Mouse (Mus musculus) adipocyte (in vitro differentiated cells): ENCODE results near the gene Dnttip2.

Experiments used
- DNase-seq: peaks from one replicate; pipeline ENCODE4 v3.0.0-alpha.2; 2016; ENCODE audit warnings: low spot score

Dnttip2 gene

DNA sequence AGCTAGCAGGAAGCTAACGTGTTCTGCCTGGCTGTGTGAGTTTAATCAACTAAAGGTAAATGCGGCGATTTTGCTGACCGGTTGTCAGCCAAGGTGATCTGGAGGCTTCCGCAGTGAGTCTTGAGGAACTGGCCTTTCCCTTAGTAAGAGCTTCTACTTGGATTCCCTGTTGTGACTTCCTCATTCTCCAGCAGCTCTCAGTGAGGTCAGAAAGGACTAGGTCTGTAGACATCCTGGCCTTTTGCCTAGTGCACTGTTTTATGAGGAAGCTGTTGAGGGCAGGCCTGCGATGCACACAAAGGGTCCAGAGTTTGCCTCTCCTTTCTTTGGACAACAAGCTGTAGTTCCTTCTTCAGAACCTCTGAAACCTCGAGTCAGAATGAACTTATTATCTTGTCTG, 16.5 kb downstream of the Dnttip2 start:
- peak; percentile 75 for DNase-seq

- DNase-seq: peak; percentile 34
Measured at GRCm38 (mm10) chr3:122291828-122292227, 17.6 kb downstream of the Dnttip2 start.

GRCm38 (mm10) chr3:122292300-122293222, 18.4 kb downstream of the Dnttip2 start:
- DNase-seq: peak; percentile 92

DNA sequence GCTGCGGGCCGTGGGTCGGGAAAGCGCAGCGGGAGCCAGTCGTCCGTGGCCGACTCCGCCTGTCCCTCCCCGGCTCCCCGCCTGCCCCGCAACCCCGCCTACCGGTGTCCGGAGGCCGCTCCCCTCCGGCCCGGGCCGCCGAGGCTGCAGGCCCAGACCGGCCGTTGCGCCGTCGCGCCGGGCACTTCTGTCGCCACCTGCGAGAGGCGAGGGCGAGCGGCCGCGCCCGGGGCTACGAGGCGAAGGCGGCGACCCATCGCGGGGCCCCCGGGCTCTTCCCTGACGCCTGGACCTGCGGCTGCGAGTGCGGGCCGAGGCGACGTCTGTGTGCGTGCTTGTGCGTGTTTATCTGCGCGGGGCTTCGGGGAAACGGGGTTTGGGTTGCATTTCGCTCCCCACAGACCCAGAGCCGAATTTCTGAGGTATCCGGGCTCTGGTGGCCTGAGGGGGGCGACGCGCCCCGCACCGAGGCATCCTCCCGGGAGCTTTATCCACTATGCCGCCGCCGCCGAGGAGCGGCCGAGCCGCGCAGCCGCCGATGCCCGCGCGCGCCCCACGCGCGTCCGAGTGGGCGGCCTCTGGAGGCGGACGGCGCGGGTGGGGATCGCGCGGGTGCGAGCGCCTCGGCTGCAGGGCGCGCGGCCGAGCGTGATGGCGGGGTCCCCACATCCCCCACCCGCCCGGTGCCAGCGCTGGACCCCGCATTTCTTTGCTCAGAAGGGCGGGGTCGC, 19.2 kb downstream of the Dnttip2 start:
- DNase-seq: peak; percentile 81

DNA sequence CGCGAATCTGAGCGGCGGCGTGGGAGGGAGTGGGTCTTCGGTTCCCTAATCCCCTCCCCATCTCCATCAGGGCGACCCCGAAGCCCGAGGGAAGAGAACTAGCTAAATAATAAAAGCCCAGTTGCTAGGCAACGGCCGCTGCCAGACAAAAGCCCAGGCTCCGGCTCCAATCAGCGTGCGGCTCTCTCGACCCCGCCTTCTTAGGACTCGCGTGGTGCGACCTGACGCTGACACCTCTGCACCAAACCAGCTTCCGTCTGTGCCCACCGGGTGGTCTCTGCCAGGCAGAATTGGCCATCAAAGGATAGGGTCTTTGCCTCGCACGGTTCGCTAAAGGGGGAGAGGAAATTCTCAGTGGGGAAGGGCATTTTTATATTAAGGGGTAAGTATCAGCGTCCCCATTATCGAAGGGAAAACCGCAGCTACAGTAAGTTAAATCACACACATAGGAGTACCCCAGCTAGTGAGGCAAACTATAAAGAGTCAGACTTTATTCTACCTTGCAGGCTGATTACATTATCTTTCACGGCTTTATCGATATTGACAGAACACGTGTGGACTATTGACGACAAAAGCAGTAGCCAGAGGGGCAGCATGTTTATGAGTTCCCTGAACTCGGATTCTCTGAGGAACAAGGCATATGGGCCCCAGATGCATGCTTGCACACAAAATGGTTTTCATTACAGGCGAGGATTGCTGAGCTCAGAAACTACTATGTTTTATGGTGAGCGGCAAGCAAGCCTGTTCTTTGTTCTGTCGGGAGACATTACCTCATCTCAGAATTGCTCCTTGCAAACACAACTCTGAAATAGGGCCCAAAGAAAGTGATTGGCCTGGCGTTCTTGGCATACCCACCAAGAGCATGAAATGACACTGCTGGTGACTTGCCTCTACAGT, 20.0 kb downstream of the Dnttip2 start, which contains the start of gene Bcar3:
Gene Bcar3, plus strand, starts transcription at position 183 of the 897 bp plus-strand sequence.
- DNase-seq: peak; percentile 95

GRCm38 (mm10) chr3:122295511-122295910, 21.3 kb downstream of the Dnttip2 start:
- peak; percentile 85 for DNase-seq

DNA sequence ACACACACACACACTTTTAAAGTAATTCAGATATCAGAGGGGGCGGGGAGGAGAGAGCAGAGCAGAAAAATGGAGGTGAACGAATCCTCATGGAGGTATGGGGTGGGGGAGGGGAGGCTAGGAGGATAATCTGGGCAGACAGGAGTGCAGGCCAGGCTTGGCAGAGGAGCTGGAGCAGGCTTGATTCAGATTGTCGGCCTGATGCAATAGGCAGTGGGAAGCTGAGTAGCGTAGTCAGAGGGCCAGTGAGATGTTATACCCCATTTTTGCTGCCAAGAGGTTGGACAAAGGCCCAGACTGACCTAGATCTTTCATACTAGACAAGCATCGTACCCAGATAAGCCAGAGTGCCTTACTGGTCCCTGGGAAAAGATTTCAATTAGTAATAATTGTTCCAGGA, 22.8 kb downstream of the Dnttip2 start:
- peak; percentile 88 for DNase-seq

DNA sequence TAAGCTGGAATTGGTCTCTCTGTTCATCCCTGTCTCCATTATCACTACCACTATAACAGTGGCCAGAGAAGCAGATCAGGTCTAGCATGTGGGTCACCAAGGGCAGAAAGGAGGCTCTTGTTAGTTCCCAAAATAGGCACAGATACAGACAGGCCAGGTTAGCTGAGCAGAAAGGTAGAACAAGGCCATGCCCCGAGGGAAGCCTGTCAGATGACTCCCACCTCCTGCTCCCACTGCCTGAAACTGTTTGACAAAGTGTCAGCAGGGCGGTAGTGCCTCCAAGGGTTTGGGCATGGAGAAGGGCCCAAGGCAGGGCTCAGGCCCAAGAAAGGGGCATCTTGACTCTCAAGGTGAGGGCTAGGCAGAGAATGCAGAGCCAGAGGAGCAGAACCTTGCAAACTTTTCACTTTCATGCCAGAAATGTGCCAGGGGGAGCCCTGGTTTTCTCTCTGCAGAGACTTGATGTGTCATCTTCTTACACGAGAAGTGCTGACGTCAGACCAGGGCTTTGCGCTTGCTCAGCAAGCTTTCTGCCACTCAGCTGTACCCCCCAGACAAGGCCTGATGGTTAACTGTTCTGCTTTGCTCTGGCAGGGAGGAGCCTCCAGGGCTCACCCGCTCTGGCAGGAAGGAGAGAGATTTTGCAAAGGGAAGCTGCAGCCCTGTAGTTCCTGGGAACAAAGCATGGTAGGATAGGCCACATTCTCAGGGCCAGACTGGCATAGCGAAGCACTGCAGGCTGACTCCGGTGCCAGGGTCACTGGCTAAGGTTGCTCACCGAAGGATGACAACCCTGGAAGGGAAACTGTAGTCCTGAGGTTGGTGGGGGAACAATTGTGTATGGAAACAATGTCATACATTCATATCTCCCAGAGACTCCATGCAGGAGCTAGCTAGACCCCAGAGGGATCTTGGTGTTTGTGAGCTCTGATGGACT, 27.1 kb downstream of the Dnttip2 start:
- DNase-seq: no peak

GRCm38 (mm10) chr3:122304560-122304959, 30.4 kb downstream of the Dnttip2 start:
- no peak for DNase-seq

- DNase-seq: no peak
Measured at GRCm38 (mm10) chr3:122307894-122308671, 33.9 kb downstream of the Dnttip2 start.

DNA sequence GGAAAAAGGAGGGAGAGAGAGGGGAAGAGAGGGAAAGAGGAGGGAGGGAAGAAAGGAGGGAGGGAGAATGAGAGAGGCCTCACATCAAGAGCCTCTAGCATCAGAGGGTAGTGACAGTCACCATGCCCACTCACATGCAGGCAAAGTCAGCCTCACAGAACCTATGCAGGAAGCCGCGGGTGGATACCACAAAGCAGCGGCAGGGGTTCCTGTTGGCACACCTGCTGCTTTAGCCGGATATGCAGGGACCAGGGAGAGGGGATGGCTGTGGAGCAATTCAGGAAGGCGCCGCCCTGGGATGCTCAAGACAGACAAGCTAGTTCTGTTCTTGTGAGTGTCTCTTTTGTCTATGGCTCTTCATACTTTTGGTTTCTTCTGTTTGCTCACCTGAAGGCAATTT, 34.8 kb downstream of the Dnttip2 start:
- DNase-seq: no peak

- DNase-seq: peak; percentile 92
Measured at GRCm38 (mm10) chr3:122312078-122312477, 37.9 kb downstream of the Dnttip2 start.

GRCm38 (mm10) chr3:122312936-122313629, 38.9 kb downstream of the Dnttip2 start:
- peak; percentile 63 for DNase-seq

GRCm38 (mm10) chr3:122313936-122314335, 39.7 kb downstream of the Dnttip2 start:
- DNase-seq: no peak

GRCm38 (mm10) chr3:122316621-122317020, 42.4 kb downstream of the Dnttip2 start:
- DNase-seq: no peak

DNA sequence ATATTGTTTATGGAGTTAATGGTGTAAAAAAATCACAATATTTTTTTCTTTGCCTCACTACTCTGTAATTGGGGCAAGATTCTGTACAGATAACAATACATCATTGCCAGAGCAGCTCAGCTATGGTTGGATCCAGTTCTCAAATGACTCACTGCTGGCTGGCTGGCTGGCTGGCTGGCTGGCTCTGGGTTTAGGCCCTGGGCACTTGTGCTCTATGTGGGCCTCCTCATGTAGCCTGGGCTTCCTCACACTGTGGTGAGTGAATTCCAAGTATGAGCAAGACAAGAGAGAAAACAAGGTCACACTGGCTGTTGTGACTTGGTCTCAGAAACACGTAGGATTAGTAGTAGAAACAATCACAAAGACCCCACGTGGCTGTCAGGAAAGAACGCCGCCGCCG, 43.2 kb downstream of the Dnttip2 start:
- peak; percentile 82 for DNase-seq

DNA sequence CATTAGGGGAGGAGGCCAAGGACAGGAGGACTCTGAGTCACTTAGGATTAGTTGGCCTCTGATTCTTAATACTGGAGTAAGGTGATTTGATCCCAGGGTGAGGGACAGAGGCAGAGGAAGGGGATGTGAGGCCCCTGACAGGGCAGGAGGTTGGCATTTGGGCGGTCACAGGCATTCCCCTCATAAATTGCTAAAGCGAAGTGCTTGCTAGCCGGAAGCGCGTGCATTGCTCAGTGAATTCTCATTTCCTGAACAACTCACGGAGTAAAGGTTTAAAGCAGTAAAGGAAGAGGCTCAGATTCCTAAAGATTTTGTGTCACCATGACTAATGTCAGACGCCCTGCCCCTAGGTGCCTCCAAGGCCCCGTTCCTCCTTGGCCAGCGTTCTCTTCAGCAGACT, 48.0 kb downstream of the Dnttip2 start:
- DNase-seq: no peak

DNA sequence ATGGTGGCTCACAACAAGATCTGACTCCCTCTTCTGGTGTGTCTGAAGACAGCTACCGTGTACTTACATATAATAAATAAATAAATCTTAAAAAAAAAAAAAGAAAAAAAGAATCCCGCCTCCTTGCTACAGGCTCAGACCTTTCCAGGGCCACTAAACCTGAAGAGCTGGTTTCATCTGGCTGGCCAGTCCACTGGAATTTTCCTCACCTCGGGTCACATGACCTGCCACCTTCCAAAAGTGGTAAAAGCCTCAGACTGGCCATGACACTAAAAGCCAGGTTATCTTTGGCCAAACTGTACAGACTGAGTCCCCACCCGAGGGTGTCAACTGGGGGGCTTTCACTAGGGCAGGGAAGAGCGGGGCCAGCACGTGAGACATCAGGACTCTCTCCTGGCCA, 49.7 kb downstream of the Dnttip2 start:
- DNase-seq: no peak

DNA sequence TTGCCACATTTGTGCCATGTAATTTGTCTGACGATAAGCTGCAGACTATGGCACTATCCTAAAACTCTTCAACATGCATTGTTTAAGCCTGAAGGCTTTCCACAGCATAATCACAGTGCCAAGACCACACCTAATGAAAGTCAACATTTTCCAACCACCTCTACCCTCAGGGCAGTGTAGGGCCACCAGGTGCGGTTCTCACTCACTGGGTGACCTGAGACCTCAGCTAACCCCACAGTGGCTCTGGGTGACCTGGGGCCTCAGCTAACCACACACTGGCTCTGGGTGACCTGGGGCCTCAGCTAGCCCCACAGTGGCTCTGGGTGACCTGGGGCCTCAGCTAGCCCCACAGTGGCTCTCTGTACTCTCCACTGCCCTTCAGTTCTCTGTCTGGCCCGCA, 50.3 kb downstream of the Dnttip2 start:
- no peak for DNase-seq
